ENCODE assay signal across 41 mouse cellular contexts in the genomic region with DNA sequence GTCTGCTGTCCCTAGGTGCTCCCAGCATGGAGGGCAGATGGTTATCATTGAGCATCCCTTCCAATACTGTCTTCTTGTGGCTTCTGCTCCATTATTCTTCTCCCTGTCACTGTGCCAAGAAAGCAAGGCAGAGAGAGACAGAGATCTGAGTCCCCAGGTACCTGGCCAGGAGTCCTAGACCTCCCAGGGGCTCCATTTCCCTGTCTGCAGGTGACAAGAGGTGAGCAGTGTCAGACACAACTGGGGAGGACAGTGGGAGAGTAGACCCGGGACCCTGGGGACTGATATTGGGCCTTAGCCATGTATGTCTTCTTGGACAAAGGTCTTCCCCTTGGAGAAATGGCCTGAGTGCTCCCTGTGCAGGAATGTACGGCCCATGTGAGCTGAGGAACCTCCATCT. TPM values are rescaled to one million over a fixed set of nuclear protein-coding genes. Genes with fewer than 3 reads are reported as not detected.
"Had no signal": no experiment of that assay in that cellular context is flagged by ENCODE, and none has a peak within 500 bp of the region (broad histone marks: within the 10 kb centered on the region; RNA-seq: fewer than 3 reads in every experiment).

No protein-coding gene starts in this region.

- DNase-seq: left cerebral cortex, postnatal 4 days; liver; liver, embryonic 13.5 days; liver, postnatal 0 days; lung, adult 18-20 months; lung, adult 2 months; lung, embryonic 14.5 days; lung, postnatal 10 days; lung, postnatal 14 days; lung, postnatal 36 days; midbrain, embryonic 14.5 days had no signal

- H3K4me2 ChIP-seq: limb, embryonic 12.5 days; limb, embryonic 13.5 days; limb, embryonic 15.5 days; liver, embryonic 11.5 days; liver, embryonic 12.5 days; liver, embryonic 13.5 days; liver, embryonic 15.5 days; lung, embryonic 14.5 days; lung, embryonic 15.5 days; midbrain, embryonic 11.5 days; midbrain, embryonic 12.5 days; midbrain, embryonic 13.5 days; midbrain, embryonic 15.5 days; neural tube, embryonic 12.5 days; neural tube, embryonic 13.5 days had no signal

- H3K9me3 ChIP-seq: limb, embryonic 10.5 days; limb, embryonic 12.5 days; limb, embryonic 13.5 days; limb, embryonic 15.5 days; liver, embryonic 12.5 days; liver, embryonic 13.5 days; liver, embryonic 15.5 days; lung, embryonic 15.5 days; megakaryocyte, embryonic 14.5 days; midbrain, embryonic 10.5 days; midbrain, embryonic 12.5 days; midbrain, embryonic 13.5 days; midbrain, embryonic 15.5 days; neural tube, embryonic 12.5 days; neural tube, embryonic 13.5 days had no signal

- ATAC-seq: liver, embryonic 12.5 days; liver, postnatal 0 days; lung, postnatal 0 days; midbrain, embryonic 13.5 days; midbrain, embryonic 15.5 days; midbrain, embryonic 16.5 days had no signal

- H3K27ac ChIP-seq: limb, embryonic 10.5 days; limb, embryonic 12.5 days; limb, embryonic 13.5 days; limb, embryonic 15.5 days; liver, embryonic 12.5 days; liver, embryonic 13.5 days; liver, embryonic 14.5 days; liver, embryonic 15.5 days; lung, embryonic 15.5 days; macrophage; midbrain, embryonic 10.5 days; midbrain, embryonic 12.5 days; midbrain, embryonic 13.5 days; midbrain, embryonic 15.5 days; neural tube, embryonic 12.5 days; neural tube, embryonic 13.5 days had no signal

- H3K9ac ChIP-seq: limb, embryonic 12.5 days; limb, embryonic 13.5 days; limb, embryonic 15.5 days; liver, embryonic 12.5 days; liver, embryonic 13.5 days; liver, embryonic 14.5 days; liver, embryonic 15.5 days; liver, postnatal 0 days; lung, embryonic 14.5 days; lung, embryonic 15.5 days; midbrain, embryonic 12.5 days; midbrain, embryonic 13.5 days; midbrain, embryonic 15.5 days; neural tube, embryonic 12.5 days; neural tube, embryonic 13.5 days had no signal

- H3K36me3 ChIP-seq: limb, embryonic 10.5 days; limb, embryonic 12.5 days; limb, embryonic 13.5 days; limb, embryonic 15.5 days; liver, embryonic 12.5 days; liver, embryonic 13.5 days; liver, embryonic 15.5 days; lung, embryonic 15.5 days; midbrain, embryonic 10.5 days; midbrain, embryonic 12.5 days; midbrain, embryonic 13.5 days; midbrain, embryonic 15.5 days; neural tube, embryonic 12.5 days; neural tube, embryonic 13.5 days had no signal

- H3K4me3 ChIP-seq: limb, embryonic 10.5 days; limb, embryonic 12.5 days; limb, embryonic 13.5 days; limb, embryonic 15.5 days; liver, embryonic 12.5 days; liver, embryonic 13.5 days; liver, embryonic 15.5 days; lung, embryonic 15.5 days; megakaryocyte, embryonic 14.5 days; midbrain, embryonic 10.5 days; midbrain, embryonic 12.5 days; midbrain, embryonic 13.5 days; midbrain, embryonic 15.5 days; myocyte; neural tube, embryonic 12.5 days; neural tube, embryonic 13.5 days had no signal

RNA-seq across cellular contexts. Expression of a gene that starts 2.5 kb away (rescaled TPM):
- total RNA-seq: megakaryocyte-erythroid progenitor cell, adult 5-6 weeks had no signal
- polyA plus RNA-seq: macrophage had no signal

RNA-seq across cellular contexts. Expression of a gene that starts 37.1 kb away (rescaled TPM):
- total RNA-seq: megakaryocyte progenitor cell, adult 5-6 weeks; megakaryocyte-erythroid progenitor cell, adult 5-6 weeks had no signal
- polyA plus RNA-seq: macrophage had no signal

RNA-seq across cellular contexts. Expression of a gene that starts 50.0 kb away (rescaled TPM):
- total RNA-seq: left cerebral cortex, postnatal 14 days; left cerebral cortex, postnatal 25 days; left cerebral cortex, postnatal 36 days; left cerebral cortex, postnatal 4 days; megakaryocyte progenitor cell, adult 5-6 weeks; megakaryocyte-erythroid progenitor cell, adult 5-6 weeks; midbrain, postnatal 0 days; monocyte, adult 5-6 weeks had no signal
- polyA plus RNA-seq: limb, embryonic 10.5 days; limb, embryonic 11.5 days; limb, embryonic 12.5 days; macrophage; midbrain, embryonic 10.5 days; midbrain, embryonic 11.5 days; midbrain, embryonic 12.5 days; midbrain, embryonic 13.5 days; midbrain, embryonic 14.5 days; midbrain, embryonic 16.5 days; midbrain, postnatal 0 days; neural tube, embryonic 11.5 days; neural tube, embryonic 12.5 days; neural tube, embryonic 13.5 days had no signal
